Mouse (Mus musculus): ENCODE data around the gene Phf13. TPM values are rescaled to one million over a fixed set of nuclear protein-coding genes. Genes with fewer than 3 reads are reported as not detected.

Phf13 gene
- total and polyA plus RNA-seq, 3 experiments, result 2.0 to 5.4 (median 2.9) TPM

- peak; percentile 99 for TF ChIP-seq CTCF (IDR thresholded peaks at IDR 0.05; ENCODE audit: low read depth, low read length)
- TF ChIP-seq TAL1 (conservative IDR thresholded peaks at IDR 0.05; ENCODE audit: low read depth, low read length), result no peak
- ATAC-seq (ENCODE audit: extremely low read depth, insufficient number of reproducible peaks, low FRiP score, poor library complexity, severe bottlenecking) (peak; percentile 69), DNase-seq (ENCODE audit: low spot score) (peak; percentile 73)
- Histone ChIP-seq H3K4me1 (ENCODE audit: insufficient read depth, low read depth, low read length) (peaks cover 24% of the 10 kb centered on the region), H3K36me3 (replicated peaks) (peaks cover 80% of the 10 kb centered on the region), H3K4me3 (ENCODE audit: low read depth, low read length) (no peak overlapping the region), H3K27me3 (ENCODE audit: insufficient read depth, low read length) (peaks cover 11% of the 10 kb centered on the region), H3K9me3 (replicated peaks) (no peaks in the 10 kb centered on the region)
Measured at GRCm38 (mm10) chr4:151981363-151981762, 14.7 kb downstream of the Phf13 start.

GRCm38 (mm10) chr4:151980699-151981098, 15.4 kb downstream of the Phf13 start:
- DNase-seq (ENCODE audit: low spot score) (no peak), ATAC-seq (ENCODE audit: extremely low read depth, insufficient number of reproducible peaks, low FRiP score, poor library complexity, severe bottlenecking) (no peak)
- Histone ChIP-seq H3K4me3 (ENCODE audit: low read depth, low read length) (no peak overlapping the region), H3K27me3 (ENCODE audit: insufficient read depth, low read length) (peaks cover 4% of the 10 kb centered on the region), H3K36me3 (replicated peaks) (peaks cover 85% of the 10 kb centered on the region), H3K9me3 (replicated peaks) (no peaks in the 10 kb centered on the region), H3K4me1 (ENCODE audit: insufficient read depth, low read depth, low read length) (peaks cover 17% of the 10 kb centered on the region)
- TF ChIP-seq TAL1 (conservative IDR thresholded peaks at IDR 0.05; ENCODE audit: low read depth, low read length) (no peak), CTCF (IDR thresholded peaks at IDR 0.05; ENCODE audit: low read depth, low read length) (no peak), GATA2 (IDR thresholded peaks at IDR 0.05; ENCODE audit: borderline replicate concordance, low read depth, low read length) (no peak), POLR2AphosphoS5 (IDR thresholded peaks at IDR 0.05; ENCODE audit: insufficient replicate concordance, low read depth, low read length) (no peak), GATA1 (IDR thresholded peaks at IDR 0.05; ENCODE audit: borderline replicate concordance, low read length) (no peak)

- Histone ChIP-seq H3K27me3 (ENCODE audit: insufficient read depth, low read length) (no peaks in the 10 kb centered on the region), H3K4me1 (ENCODE audit: insufficient read depth, low read depth, low read length) (peaks cover 19% of the 10 kb centered on the region), H3K4me3 (ENCODE audit: low read depth, low read length) (no peak overlapping the region), H3K36me3 (replicated peaks) (peaks cover 98% of the 10 kb centered on the region), H3K9me3 (replicated peaks) (no peaks in the 10 kb centered on the region; the same call in 1 of the 2 replicates)
- peak; percentile 50 for DNase-seq (ENCODE audit: low spot score)
- no peak for TF ChIP-seq GATA2 (IDR thresholded peaks at IDR 0.05; ENCODE audit: borderline replicate concordance, low read depth, low read length)
- no peak for TF ChIP-seq POLR2AphosphoS5 (IDR thresholded peaks at IDR 0.05; ENCODE audit: insufficient replicate concordance, low read depth, low read length)
- no peak for TF ChIP-seq TAL1 (conservative IDR thresholded peaks at IDR 0.05; ENCODE audit: low read depth, low read length)
- peak; percentile 95 for TF ChIP-seq CTCF (IDR thresholded peaks at IDR 0.05; ENCODE audit: low read depth, low read length)
- TF ChIP-seq GATA1 (IDR thresholded peaks at IDR 0.05; ENCODE audit: borderline replicate concordance, low read length), result no peak
- peak; percentile 62; the same call in 1 of the 2 replicates for ATAC-seq (ENCODE audit: extremely low read depth, insufficient number of reproducible peaks, low FRiP score, poor library complexity, severe bottlenecking)
Measured at GRCm38 (mm10) chr4:151977748-151978147, 18.3 kb downstream of the Phf13 start.

GRCm38 (mm10) chr4:151975441-151975840, 20.6 kb downstream of the Phf13 start:
- DNase-seq (ENCODE audit: low spot score), result no peak
- no peak for ATAC-seq (ENCODE audit: extremely low read depth, insufficient number of reproducible peaks, low FRiP score, poor library complexity, severe bottlenecking)
- Histone ChIP-seq H3K4me1 (ENCODE audit: insufficient read depth, low read depth, low read length) (peaks cover 25% of the 10 kb centered on the region), H3K36me3 (replicated peaks) (peaks cover 98% of the 10 kb centered on the region), H3K27me3 (ENCODE audit: insufficient read depth, low read length) (no peaks in the 10 kb centered on the region), H3K4me3 (ENCODE audit: low read depth, low read length) (no peak overlapping the region), H3K9me3 (replicated peaks) (no peaks in the 10 kb centered on the region; the same call in 1 of the 2 replicates)
- TF ChIP-seq CTCF (IDR thresholded peaks at IDR 0.05; ENCODE audit: low read depth, low read length), result peak; percentile 65
- TF ChIP-seq TAL1 (conservative IDR thresholded peaks at IDR 0.05; ENCODE audit: low read depth, low read length), result no peak
- no peak for TF ChIP-seq POLR2AphosphoS5 (IDR thresholded peaks at IDR 0.05; ENCODE audit: insufficient replicate concordance, low read depth, low read length)

- Histone ChIP-seq H3K4me1 (ENCODE audit: insufficient read depth, low read depth, low read length) (peaks cover 15% of the 10 kb centered on the region), H3K9me3 (replicated peaks) (no peaks in the 10 kb centered on the region; the same call in 1 of the 2 replicates), H3K36me3 (replicated peaks) (peaks cover 98% of the 10 kb centered on the region), H3K4me3 (ENCODE audit: low read depth, low read length) (no peak overlapping the region), H3K27me3 (ENCODE audit: insufficient read depth, low read length) (no peaks in the 10 kb centered on the region)
- TF ChIP-seq GATA1 (IDR thresholded peaks at IDR 0.05; ENCODE audit: borderline replicate concordance, low read length) (no peak), POLR2AphosphoS5 (IDR thresholded peaks at IDR 0.05; ENCODE audit: insufficient replicate concordance, low read depth, low read length) (no peak), CTCF (IDR thresholded peaks at IDR 0.05; ENCODE audit: low read depth, low read length) (peak; percentile 66), TAL1 (conservative IDR thresholded peaks at IDR 0.05; ENCODE audit: low read depth, low read length) (no peak), GATA2 (IDR thresholded peaks at IDR 0.05; ENCODE audit: borderline replicate concordance, low read depth, low read length) (no peak)
- DNase-seq (ENCODE audit: low spot score), result no peak
- ATAC-seq (ENCODE audit: extremely low read depth, insufficient number of reproducible peaks, low FRiP score, poor library complexity, severe bottlenecking), result no peak
Measured at GRCm38 (mm10) chr4:151972221-151972967, 23.7 kb downstream of the Phf13 start.

GRCm38 (mm10) chr4:151968204-151968921, 27.7 kb downstream of the Phf13 start:
- Histone ChIP-seq H3K4me1 (ENCODE audit: insufficient read depth, low read depth, low read length) (peaks cover 15% of the 10 kb centered on the region), H3K4me3 (ENCODE audit: low read depth, low read length) (no peak overlapping the region), H3K9me3 (replicated peaks) (peaks cover 7% of the 10 kb centered on the region), H3K27me3 (ENCODE audit: insufficient read depth, low read length) (no peaks in the 10 kb centered on the region), H3K36me3 (replicated peaks) (peaks cover 95% of the 10 kb centered on the region)
- ATAC-seq (ENCODE audit: extremely low read depth, insufficient number of reproducible peaks, low FRiP score, poor library complexity, severe bottlenecking) (no peak), DNase-seq (ENCODE audit: low spot score) (no peak)
- no peak for TF ChIP-seq POLR2AphosphoS5 (IDR thresholded peaks at IDR 0.05; ENCODE audit: insufficient replicate concordance, low read depth, low read length)
- no peak for TF ChIP-seq TAL1 (conservative IDR thresholded peaks at IDR 0.05; ENCODE audit: low read depth, low read length)
- no peak for TF ChIP-seq GATA1 (IDR thresholded peaks at IDR 0.05; ENCODE audit: borderline replicate concordance, low read length)
- no peak for TF ChIP-seq CTCF (IDR thresholded peaks at IDR 0.05; ENCODE audit: low read depth, low read length)
- no peak for TF ChIP-seq GATA2 (IDR thresholded peaks at IDR 0.05; ENCODE audit: borderline replicate concordance, low read depth, low read length)
